13 mouse cellular contexts compared by ENCODE assay signal in genomic region chr12:27104925-27105571, GRCm38 (mm10).
DNase-seq lines count a peak whose midpoint lies in the region; ATAC-seq lines count a peak whose summit lies in the region.
"Had no signal": no experiment of that assay in that cellular context is flagged by ENCODE, and none has a peak within 500 bp of the region (broad histone marks: within the 10 kb centered on the region; RNA-seq: fewer than 3 reads in every experiment).

No protein-coding gene starts in this region.

- no peak overlapping the region for H3K4me2 ChIP-seq in embryonic facial prominence, embryonic 15.5 days (replicated peaks)
- H3K4me2 ChIP-seq in hindbrain, embryonic 15.5 days: no peak overlapping the region
- no peak overlapping the region for H3K4me2 ChIP-seq in neural tube, embryonic 14.5 days (ENCODE audit: low read depth, low read length)
- H3K4me2 ChIP-seq: heart, embryonic 15.5 days; kidney, embryonic 15.5 days; liver, embryonic 15.5 days had no signal

- no peak overlapping the region for H3K9ac ChIP-seq in embryonic facial prominence, embryonic 15.5 days
- H3K9ac ChIP-seq in hindbrain, embryonic 15.5 days: no peak overlapping the region
- H3K9ac ChIP-seq in neural tube, embryonic 14.5 days (replicated peaks; ENCODE audit: low read depth, low read length): no peak overlapping the region
- H3K9ac ChIP-seq: heart, embryonic 15.5 days; kidney, embryonic 15.5 days; liver, embryonic 15.5 days had no signal

- no peak overlapping the region for H3K27ac ChIP-seq in embryonic facial prominence, embryonic 15.5 days (replicated peaks)
- H3K27ac ChIP-seq in hindbrain, embryonic 15.5 days (replicated peaks): peak overlapping the region; percentile 43
- H3K27ac ChIP-seq in neural tube, embryonic 14.5 days (ENCODE audit: low read depth, low read length): peak overlapping the region; percentile 76
- H3K27ac ChIP-seq: heart, embryonic 15.5 days; kidney, embryonic 15.5 days; liver, embryonic 15.5 days had no signal

- peak; percentile 86 for ATAC-seq in embryonic facial prominence, embryonic 15.5 days (ENCODE audit: insufficient number of reproducible peaks, low FRiP score, low TSS enrichment, low read depth)
- peak; percentile 71; the same call in 1 of the 2 replicates for ATAC-seq in hindbrain, embryonic 15.5 days (ENCODE audit: low FRiP score, low read depth)
- ATAC-seq in neural tube, embryonic 14.5 days (ENCODE audit: low read depth): peak; percentile 66; the same call in 1 of the 2 replicates

- no peaks in the 10 kb centered on the region for H3K9me3 ChIP-seq in embryonic facial prominence, embryonic 15.5 days (replicated peaks)
- no peaks in the 10 kb centered on the region for H3K9me3 ChIP-seq in hindbrain, embryonic 15.5 days
- H3K9me3 ChIP-seq in neural tube, embryonic 14.5 days (ENCODE audit: control insufficient read depth, low read length): no peaks in the 10 kb centered on the region
- H3K9me3 ChIP-seq: heart, embryonic 15.5 days; kidney, embryonic 15.5 days; liver, embryonic 15.5 days had no signal

- WGBS in embryonic facial prominence, embryonic 15.5 days: 22% methylated on average over 9 of the region's 9 CpGs
- WGBS in hindbrain, embryonic 15.5 days: 42% methylated on average over 9 of the region's 9 CpGs
- 56% methylated on average over 9 of the region's 9 CpGs for WGBS in neural tube, embryonic 14.5 days

- H3K36me3 ChIP-seq in embryonic facial prominence, embryonic 15.5 days: no peaks in the 10 kb centered on the region
- H3K36me3 ChIP-seq in hindbrain, embryonic 15.5 days: no peaks in the 10 kb centered on the region
- H3K36me3 ChIP-seq in neural tube, embryonic 14.5 days (ENCODE audit: control insufficient read depth, insufficient read depth, low read length): no peaks in the 10 kb centered on the region
- H3K36me3 ChIP-seq: G1E; heart, embryonic 15.5 days; kidney, embryonic 15.5 days; liver, embryonic 15.5 days had no signal

- no peaks in the 10 kb centered on the region for H3K27me3 ChIP-seq in embryonic facial prominence, embryonic 15.5 days
- H3K27me3 ChIP-seq in hindbrain, embryonic 15.5 days: no peaks in the 10 kb centered on the region
- H3K27me3 ChIP-seq in neural tube, embryonic 14.5 days (ENCODE audit: control insufficient read depth, insufficient read depth, low read length): no peaks in the 10 kb centered on the region
- H3K27me3 ChIP-seq: heart, embryonic 15.5 days; kidney, embryonic 15.5 days; liver, embryonic 15.5 days had no signal

- H3K4me3 ChIP-seq in embryonic facial prominence, embryonic 15.5 days (replicated peaks): no peak overlapping the region
- no peak overlapping the region for H3K4me3 ChIP-seq in hindbrain, embryonic 15.5 days
- no peak overlapping the region for H3K4me3 ChIP-seq in neural tube, embryonic 14.5 days (ENCODE audit: low read depth, low read length)
- H3K4me3 ChIP-seq: heart, embryonic 15.5 days; kidney, embryonic 15.5 days; liver, embryonic 15.5 days; myocyte had no signal

- peak; percentile 39 to 47 for DNase-seq in layer of hippocampus, adult 8-10 months (ENCODE audit: low spot score in 2 of 2)
- no peak for DNase-seq in layer of hippocampus, postnatal 25 days (ENCODE audit: extremely low spot score in 1 of 2, low spot score in 1 of 2)
- no peak for DNase-seq in thymus, postnatal 10 days (ENCODE audit: low spot score in 2 of 2)
- no peak for DNase-seq in lung, postnatal 4 days
- DNase-seq: spleen, adult 18-20 months had no signal

- H3K4me1 ChIP-seq in embryonic facial prominence, embryonic 15.5 days: peaks cover 9% of the 10 kb centered on the region
- H3K4me1 ChIP-seq in hindbrain, embryonic 15.5 days (replicated peaks): peaks cover 4% of the 10 kb centered on the region; the same call in 1 of the 2 replicates
- H3K4me1 ChIP-seq in neural tube, embryonic 14.5 days (ENCODE audit: control insufficient read depth, insufficient read depth, low read length): 0 out of 2 replicates have a peak, but pooled peaks cover 2% of the 10 kb centered on the region
- H3K4me1 ChIP-seq: heart, embryonic 15.5 days; kidney, embryonic 15.5 days; liver, embryonic 15.5 days had no signal

Comparison
In these comparisons a context has a peak if more than half of its experiments do, and no peak if none do; other contexts are left out.
1. DNase-seq: peak in layer of hippocampus, adult 8-10 months (2 of 2); none in layer of hippocampus, postnatal 25 days (0 of 2), thymus, postnatal 10 days (0 of 2) and lung, postnatal 4 days (0 of 2).
2. Peak in every context shown above with its lines, with median percentiles within 50 percentile points of each other: ATAC-seq.